Mouse (Mus musculus): Measurements from ENCODE around the gene Mymx. TPM values are rescaled to one million over a fixed set of nuclear protein-coding genes. Genes with fewer than 3 reads are reported as not detected.

Gene Mymx
- polyA plus RNA-seq, 2 experiments = 37.8 to 53.5 TPM

GRCm38 (mm10) chr17:45610144-45610866 lies 8.4 kb upstream of the Mymx start:
- Histone ChIP-seq H3K27me3 (ENCODE audit: control insufficient read depth, insufficient read depth, low read length) (no peaks in the 10 kb centered on the region), H3K9me3 (ENCODE audit: control insufficient read depth, low read length) (0 out of 2 replicates have a peak, but pooled peaks cover 3% of the 10 kb centered on the region), H3K27ac (replicated peaks; ENCODE audit: low read depth, low read length) (no peak overlapping the region), H3K9ac (ENCODE audit: low read depth, low read length, severe bottlenecking) (no peak overlapping the region), H3K4me1 (ENCODE audit: control insufficient read depth, insufficient read depth, low read length) (no peaks in the 10 kb centered on the region), H3K4me2 (replicated peaks; ENCODE audit: low read depth, low read length, severe bottlenecking) (no peak overlapping the region), H3K4me3 (replicated peaks; ENCODE audit: low read length) (no peak overlapping the region), H3K36me3 (ENCODE audit: control insufficient read depth, insufficient read depth, low read length) (no peaks in the 10 kb centered on the region)
- no peak for DNase-seq (ENCODE audit: low spot score)
- WGBS = 45% methylated on average over 5 of the region's 5 CpGs
- ATAC-seq (ENCODE audit: low FRiP score, low read depth) = no peak
- no peak for TF ChIP-seq POLR2A (IDR thresholded peaks at IDR 0.05; ENCODE audit: borderline replicate concordance, extremely low read depth, insufficient read depth, insufficient read length)

GRCm38 (mm10) chr17:45608396-45608795 lies 6.5 kb upstream of the Mymx start:
- ATAC-seq (ENCODE audit: low FRiP score, low read depth) (no peak), DNase-seq (ENCODE audit: low spot score) (no peak)
- 90% methylated on average over 4 of the region's 4 CpGs for WGBS
- Histone ChIP-seq H3K27ac (replicated peaks; ENCODE audit: low read depth, low read length) (no peak overlapping the region), H3K9me3 (ENCODE audit: control insufficient read depth, low read length) (0 out of 2 replicates have a peak, but pooled peaks cover 3% of the 10 kb centered on the region), H3K4me1 (ENCODE audit: control insufficient read depth, insufficient read depth, low read length) (no peaks in the 10 kb centered on the region), H3K4me2 (replicated peaks; ENCODE audit: low read depth, low read length, severe bottlenecking) (no peak overlapping the region), H3K27me3 (ENCODE audit: control insufficient read depth, insufficient read depth, low read length) (no peaks in the 10 kb centered on the region), H3K9ac (ENCODE audit: low read depth, low read length, severe bottlenecking) (no peak overlapping the region), H3K4me3 (replicated peaks; ENCODE audit: low read length) (no peak overlapping the region), H3K36me3 (ENCODE audit: control insufficient read depth, insufficient read depth, low read length) (no peaks in the 10 kb centered on the region)
- no peak for TF ChIP-seq POLR2A (IDR thresholded peaks at IDR 0.05; ENCODE audit: borderline replicate concordance, extremely low read depth, insufficient read depth, insufficient read length)

GRCm38 (mm10) chr17:45606992-45607879 lies 5.3 kb upstream of the Mymx start:
- WGBS = 72% methylated on average over 15 of the region's 15 CpGs
- no peak overlapping the region for H3K4me3 ChIP-seq (replicated peaks; ENCODE audit: low read length)
- H3K9ac ChIP-seq (ENCODE audit: low read depth, low read length, severe bottlenecking) = no peak overlapping the region
- no peaks in the 10 kb centered on the region for H3K27me3 ChIP-seq (ENCODE audit: control insufficient read depth, insufficient read depth, low read length)
- no peaks in the 10 kb centered on the region for H3K4me1 ChIP-seq (ENCODE audit: control insufficient read depth, insufficient read depth, low read length)
- ATAC-seq (ENCODE audit: low FRiP score, low read depth) = no peak
- no peak overlapping the region for H3K27ac ChIP-seq (replicated peaks; ENCODE audit: low read depth, low read length)
- H3K4me2 ChIP-seq (replicated peaks; ENCODE audit: low read depth, low read length, severe bottlenecking) = no peak overlapping the region
- 0 out of 2 replicates have a peak, but pooled peaks cover 3% of the 10 kb centered on the region for H3K9me3 ChIP-seq (ENCODE audit: control insufficient read depth, low read length)
- no peak for TF ChIP-seq POLR2A (IDR thresholded peaks at IDR 0.05; ENCODE audit: borderline replicate concordance, extremely low read depth, insufficient read depth, insufficient read length)
- no peaks in the 10 kb centered on the region for H3K36me3 ChIP-seq (ENCODE audit: control insufficient read depth, insufficient read depth, low read length)
- no peak for DNase-seq (ENCODE audit: low spot score)

GRCm38 (mm10) chr17:45602984-45603383 lies 1.1 kb upstream of the Mymx start:
- DNase-seq (ENCODE audit: low spot score) (no peak), ATAC-seq (ENCODE audit: low FRiP score, low read depth) (no peak)
- Histone ChIP-seq H3K4me3 (replicated peaks; ENCODE audit: low read length) (no peak overlapping the region), H3K36me3 (ENCODE audit: control insufficient read depth, insufficient read depth, low read length) (no peaks in the 10 kb centered on the region), H3K9me3 (ENCODE audit: control insufficient read depth, low read length) (0 out of 2 replicates have a peak, but pooled peaks cover 3% of the 10 kb centered on the region), H3K27me3 (ENCODE audit: control insufficient read depth, insufficient read depth, low read length) (0 out of 2 replicates have a peak, but pooled peaks cover 18% of the 10 kb centered on the region), H3K9ac (ENCODE audit: low read depth, low read length, severe bottlenecking) (no peak overlapping the region), H3K4me1 (ENCODE audit: control insufficient read depth, insufficient read depth, low read length) (no peaks in the 10 kb centered on the region), H3K4me2 (replicated peaks; ENCODE audit: low read depth, low read length, severe bottlenecking) (no peak overlapping the region), H3K27ac (replicated peaks; ENCODE audit: low read depth, low read length) (no peak overlapping the region)
- TF ChIP-seq POLR2A (IDR thresholded peaks at IDR 0.05; ENCODE audit: borderline replicate concordance, extremely low read depth, insufficient read depth, insufficient read length) = no peak
- WGBS = 78% methylated on average over 3 of the region's 3 CpGs

GRCm38 (mm10) chr17:45601325-45601724 lies 577 bp downstream of the Mymx start:
- DNase-seq (ENCODE audit: low spot score) = no peak
- 0 out of 2 replicates have a peak overlapping the region, but pooled peaks have one; percentile 25 for H3K9ac ChIP-seq (ENCODE audit: low read depth, low read length, severe bottlenecking)
- 0 out of 2 replicates have a peak, but pooled peaks cover 18% of the 10 kb centered on the region for H3K27me3 ChIP-seq (ENCODE audit: control insufficient read depth, insufficient read depth, low read length)
- peaks cover 9% of the 10 kb centered on the region for H3K4me1 ChIP-seq (ENCODE audit: control insufficient read depth, insufficient read depth, low read length)
- no peak for TF ChIP-seq POLR2A (IDR thresholded peaks at IDR 0.05; ENCODE audit: borderline replicate concordance, extremely low read depth, insufficient read depth, insufficient read length)
- no peak overlapping the region for H3K4me2 ChIP-seq (replicated peaks; ENCODE audit: low read depth, low read length, severe bottlenecking)
- ATAC-seq (ENCODE audit: low FRiP score, low read depth) = no peak
- no peaks in the 10 kb centered on the region for H3K36me3 ChIP-seq (ENCODE audit: control insufficient read depth, insufficient read depth, low read length)
- no peak overlapping the region; the same call in 1 of the 2 replicates for H3K27ac ChIP-seq (replicated peaks; ENCODE audit: low read depth, low read length)
- 20% methylated on average over 22 of the region's 22 CpGs for WGBS
- no peaks in the 10 kb centered on the region for H3K9me3 ChIP-seq (ENCODE audit: control insufficient read depth, low read length)
- 0 out of 2 replicates have a peak overlapping the region, but pooled peaks have one; percentile 4 for H3K4me3 ChIP-seq (replicated peaks; ENCODE audit: low read length)
